Comparison of ENCODE assay signal across 25 mouse cellular contexts in the genomic region with DNA sequence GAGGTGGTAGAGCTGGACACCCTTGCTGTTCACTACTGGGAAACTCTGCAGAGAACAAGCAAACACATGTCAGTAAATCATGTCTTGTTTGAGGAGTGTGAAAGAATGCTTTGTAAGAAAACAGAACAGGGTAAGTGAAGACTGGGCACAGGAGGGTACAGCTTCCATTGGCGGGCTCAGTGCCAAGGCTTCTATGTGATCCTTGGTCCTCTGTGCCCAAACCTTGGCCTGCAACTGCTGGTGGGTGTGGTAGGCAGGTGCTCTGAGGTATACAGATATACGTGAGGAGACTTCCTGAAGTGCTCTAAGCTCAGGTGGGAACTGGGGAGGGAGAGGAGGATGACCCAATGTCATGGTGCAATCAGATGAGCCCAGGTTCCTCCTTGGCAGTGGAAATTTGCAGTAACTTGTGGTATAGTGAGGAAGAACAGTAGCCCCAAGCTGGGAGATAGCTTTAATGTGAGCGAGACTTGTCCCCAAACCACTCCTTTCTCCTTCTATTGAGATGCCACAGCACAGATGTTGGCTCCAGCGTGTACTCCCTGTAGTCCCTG. TPM values are rescaled to one million over a fixed set of nuclear protein-coding genes. Genes with fewer than 3 reads are reported as not detected.
DNase-seq lines count a peak whose midpoint lies in the region; ATAC-seq and TF ChIP-seq lines count a peak whose summit lies in the region.
"Had no signal": no experiment of that assay in that cellular context is flagged by ENCODE, and none has a peak within 500 bp of the region (broad histone marks: within the 10 kb centered on the region; RNA-seq: fewer than 3 reads in every experiment).

No protein-coding gene starts in this region.

- H3K36me3 ChIP-seq in forebrain, embryonic 14.5 days (ENCODE audit: control insufficient read depth, insufficient read depth, low read length) = no peaks in the 10 kb centered on the region
- H3K36me3 ChIP-seq: embryonic facial prominence, embryonic 13.5 days; forebrain, embryonic 12.5 days; G1E; heart, embryonic 10.5 days; hindbrain, embryonic 13.5 days had no signal

- TF ChIP-seq POLR2A in bone marrow, adult 2 months (IDR thresholded peaks at IDR 0.05; ENCODE audit: borderline replicate concordance, control insufficient read depth, low read depth, low read length) = no peak

- WGBS in bone marrow, adult 2 months = 57% methylated on average over 4 of the region's 4 CpGs
- 36% methylated on average over 4 of the region's 4 CpGs for WGBS in large intestine, adult 2 months
- WGBS in forebrain, embryonic 14.5 days = 85% methylated on average over 4 of the region's 4 CpGs

- H3K4me1 ChIP-seq in bone marrow, adult 2 months (ENCODE audit: control insufficient read depth, insufficient read depth, low read length) = peaks cover 16% of the 10 kb centered on the region
- H3K4me1 ChIP-seq in forebrain, embryonic 14.5 days (ENCODE audit: control insufficient read depth, insufficient read depth, low read length) = no peaks in the 10 kb centered on the region
- H3K4me1 ChIP-seq: forebrain, embryonic 12.5 days; heart, embryonic 10.5 days had no signal

- H3K27me3 ChIP-seq in forebrain, embryonic 14.5 days (replicated peaks; ENCODE audit: control insufficient read depth, insufficient read depth, low read length) = no peaks in the 10 kb centered on the region
- H3K27me3 ChIP-seq: embryonic facial prominence, embryonic 13.5 days; forebrain, embryonic 12.5 days; hindbrain, embryonic 13.5 days had no signal

- no peak overlapping the region for H3K9ac ChIP-seq in forebrain, embryonic 14.5 days (ENCODE audit: low read length)
- H3K9ac ChIP-seq: embryonic facial prominence, embryonic 13.5 days; forebrain, embryonic 12.5 days; forebrain, postnatal 0 days; hindbrain, embryonic 13.5 days had no signal

- H3K4me2 ChIP-seq in forebrain, embryonic 14.5 days (ENCODE audit: low read length) = no peak overlapping the region
- H3K4me2 ChIP-seq: embryonic facial prominence, embryonic 13.5 days; forebrain, embryonic 12.5 days; hindbrain, embryonic 13.5 days had no signal

- TF ChIP-seq CTCF in bone marrow, adult 2 months (IDR thresholded peaks at IDR 0.05; ENCODE audit: control insufficient read depth, insufficient read depth, low read length) = no peak

- ATAC-seq in neutrophil, adult 5-6 weeks (ENCODE audit: extremely low read depth, insufficient number of reproducible peaks, low FRiP score, poor library complexity, severe bottlenecking) = peak; percentile 62
- no peak for ATAC-seq in forebrain, embryonic 14.5 days
- ATAC-seq: forebrain, postnatal 0 days; hindbrain, postnatal 0 days had no signal

- peak; percentile 24 to 34 for DNase-seq in kidney, postnatal 4 days
- DNase-seq in kidney, adult 18-20 months = no peak
- DNase-seq in large intestine, adult 2 months (ENCODE audit: low read depth, low spot score) = peak; percentile 61
- no peak for DNase-seq in forebrain, embryonic 14.5 days (ENCODE audit: low spot score)
- no peak for DNase-seq in cerebellum, postnatal 4 days (ENCODE audit: low spot score in 2 of 2)
- DNase-seq: adrenal gland, adult 8-10 months; adrenal gland, postnatal 36 days; cerebellum, adult 11 months; cerebellum, adult 8-10 months; cerebellum, postnatal 14 days; forebrain, postnatal 0 days; gastrocnemius, postnatal 14 days; heart, postnatal 10 days; heart, postnatal 4 days had no signal

- peak overlapping the region; percentile 28; the same call in 1 of the 2 replicates for H3K27ac ChIP-seq in bone marrow, adult 2 months (ENCODE audit: control insufficient read depth, insufficient read depth, low read depth, low read length, poor library complexity)
- H3K27ac ChIP-seq in forebrain, embryonic 14.5 days (ENCODE audit: low read depth, low read length) = no peak overlapping the region
- H3K27ac ChIP-seq: embryonic facial prominence, embryonic 13.5 days; forebrain, embryonic 12.5 days; heart, embryonic 10.5 days; hindbrain, embryonic 13.5 days; hindbrain, postnatal 0 days had no signal

- H3K4me3 ChIP-seq in bone marrow, adult 2 months (replicated peaks; ENCODE audit: control insufficient read depth, low read depth, low read length) = no peak overlapping the region
- no peak overlapping the region for H3K4me3 ChIP-seq in forebrain, embryonic 14.5 days (ENCODE audit: low read depth, low read length)
- H3K4me3 ChIP-seq: embryonic facial prominence, embryonic 13.5 days; forebrain, embryonic 12.5 days; heart, embryonic 10.5 days; hindbrain, embryonic 13.5 days had no signal

- H3K9me3 ChIP-seq in forebrain, embryonic 14.5 days (replicated peaks; ENCODE audit: control insufficient read depth, low read length) = no peaks in the 10 kb centered on the region
- H3K9me3 ChIP-seq: embryonic facial prominence, embryonic 13.5 days; forebrain, embryonic 12.5 days; G1E; heart, embryonic 10.5 days; hindbrain, embryonic 13.5 days had no signal

RNA-seq across cellular contexts. Expression of gene Ptchd3, which starts 30.2 kb away (rescaled TPM):
- polyA plus RNA-seq in bone marrow, adult 2 months (2011; ENCODE audit: insufficient read depth, insufficient read length, low replicate concordance, missing spikeins) = not detected in 2 replicates
- not detected in 2 replicates for polyA plus RNA-seq in large intestine, adult 2 months (2012; rRNA removed)
- 0.25 TPM in 1 of 2 replicates, not detected in the other for total RNA-seq in neutrophil, adult 5-6 weeks (2017)
- polyA plus RNA-seq in forebrain, embryonic 14.5 days (2014; fragmentation: Nextera tagmentation; extraction: Ambion mirVana) = not detected in 2 replicates
- total RNA-seq: adrenal gland, adult 8-10 months; adrenal gland, postnatal 36 days; forebrain, postnatal 0 days; gastrocnemius, adult 18-20 months; gastrocnemius, postnatal 14 days had no signal
- polyA plus RNA-seq: cortical plate, adult 2 months; embryonic facial prominence, embryonic 13.5 days; forebrain, embryonic 12.5 days; forebrain, postnatal 0 days; G1E; gonadal fat pad, adult 2 months; heart, embryonic 10.5 days; hindbrain, embryonic 13.5 days; hindbrain, postnatal 0 days had no signal

Comparison
In these comparisons a context has a peak if more than half of its experiments do, and no peak if none do; other contexts are left out.
1. DNase-seq: peak in kidney, postnatal 4 days (2 of 2) and large intestine, adult 2 months (single experiment); none in kidney, adult 18-20 months (single experiment), forebrain, embryonic 14.5 days (single experiment) and cerebellum, postnatal 4 days (0 of 2).